13 mouse cellular contexts compared by ENCODE assay signal in genomic region chr10:44425013-44425412, GRCm38 (mm10).
DNase-seq lines count a peak whose midpoint lies in the region; ATAC-seq and TF ChIP-seq lines count a peak whose summit lies in the region.
"Had no signal": no experiment of that assay in that cellular context is flagged by ENCODE, and none has a peak within 500 bp of the region (broad histone marks: within the 10 kb centered on the region; RNA-seq: fewer than 3 reads in every experiment).

No protein-coding gene starts in this region.

- no peak for TF ChIP-seq CTCF in gastrocnemius, adult 2 months (IDR thresholded peaks at IDR 0.05)
- TF ChIP-seq CTCF in Patski (IDR thresholded peaks at IDR 0.05): no peak

- peak; percentile 29 for DNase-seq in gastrocnemius, adult 2 months
- no peak for DNase-seq in gastrocnemius, adult 8-10 months (ENCODE audit: low spot score in 2 of 2)
- DNase-seq in lung, adult 18-20 months: peak; percentile 68
- no peak for DNase-seq in lung, postnatal 14 days
- DNase-seq in Patski (ENCODE audit: low read depth, low spot score): no peak
- no peak for DNase-seq in ovary, adult 18-20 months (ENCODE audit: low spot score)
- DNase-seq in left cerebral cortex, adult 8-10 months (ENCODE audit: low spot score in 2 of 2): no peak
- DNase-seq: embryo, embryonic 11 days had no signal

- POLR2A ChIA-PET in Patski (lab: Charles Lee): no interaction called here

- ATAC-seq in Patski: peak; percentile 15
- peak; percentile 26; the same call in 1 of the 2 replicates for ATAC-seq in granulocyte monocyte progenitor cell, adult 5-6 weeks (replicated peaks; ENCODE audit: poor library complexity, severe bottlenecking)
- ATAC-seq: CD4-positive, CD25-positive, alpha-beta regulatory T cell, adult 4 months had no signal

- H3K4me3 ChIP-seq in gastrocnemius, adult 2 months: no peak overlapping the region
- H3K4me3 ChIP-seq: limb, embryonic 13.5 days; lung, embryonic 15.5 days; midbrain, embryonic 12.5 days had no signal

- no peak overlapping the region for H3K27ac ChIP-seq in gastrocnemius, adult 2 months
- H3K27ac ChIP-seq: limb, embryonic 13.5 days; lung, embryonic 15.5 days; midbrain, embryonic 12.5 days had no signal

- no peaks in the 10 kb centered on the region for H3K27me3 ChIP-seq in Patski
- H3K27me3 ChIP-seq: limb, embryonic 13.5 days; lung, embryonic 15.5 days had no signal

- in situ Hi-C loops in Patski (cut with MboI; ENCODE audit: low pct_unique_long_range_greater_than_20kb): no loop called here

- intact Hi-C loops in gastrocnemius, adult 2 months (cut with DNase I): no loop called here

- CTCF ChIA-PET in Patski (lab: Charles Lee): interaction anchor here (1.3 kb wide), 1 partner anchor 68 kb away, joined by 4 read pairs; no protein-coding TSS in a partner anchor

Comparison
In these comparisons a context has a peak if more than half of its experiments do, and no peak if none do; other contexts are left out.
1. DNase-seq: peak in gastrocnemius, adult 2 months (single experiment) and lung, adult 18-20 months (2 of 2); none in gastrocnemius, adult 8-10 months (0 of 2), lung, postnatal 14 days (single experiment), Patski (single experiment), ovary, adult 18-20 months (single experiment) and left cerebral cortex, adult 8-10 months (0 of 2).